Mouse (Mus musculus) forebrain, embryonic 15.5 days (tissue): ENCODE measurements around the gene Cpt2. TPM values are rescaled to one million over a fixed set of nuclear protein-coding genes. Genes with fewer than 3 reads are reported as not detected.
A peak's percentile ranks its signal among the peaks of the same experiment; 100 is the strongest.

ENCODE experiments used
- ATAC-seq: fragments of 200-750 bp; cut with Nextera tagmentation; replicated peaks from 2 replicates; pipeline ENCODE4 v1.8.0; 2017; ENCODE audit warnings: mild to moderate bottlenecking, moderate TSS enrichment, moderate library complexity
- H3K27ac ChIP-seq: fragments of 300-500 bp; sonication (generic); replicated peaks from 2 replicates; pipeline ENCODE4 v1.5.1; 2015; ENCODE audit warnings: mild to moderate bottlenecking, inconsistent platforms
- H3K27me3 ChIP-seq: fragments of 300-500 bp; sonication (generic); 2 replicates; pipeline ENCODE4 v1.6.1; 2015; ENCODE audit warnings: inconsistent platforms
- H3K36me3 ChIP-seq: fragments of 300-500 bp; sonication (generic); 2 replicates; pipeline ENCODE4 v1.6.1; 2015; ENCODE audit warnings: mild to moderate bottlenecking, inconsistent platforms
- H3K4me1 ChIP-seq: fragments of 300-500 bp; sonication (generic); 2 replicates; pipeline ENCODE4 v1.6.1; 2015; ENCODE audit warnings: inconsistent platforms
- H3K4me2 ChIP-seq: fragments of 300-500 bp; sonication (generic); replicated peaks from 2 replicates; pipeline ENCODE4 v1.6.1; 2015; ENCODE audit warnings: mild to moderate bottlenecking, inconsistent platforms
- H3K4me3 ChIP-seq: fragments of 300-500 bp; sonication (generic); 2 replicates; pipeline ENCODE4 v1.5.1; 2015; ENCODE audit warnings: mild to moderate bottlenecking, inconsistent platforms
- H3K9ac ChIP-seq: fragments of 300-500 bp; sonication (generic); replicated peaks from 2 replicates; pipeline ENCODE4 v1.6.1; 2015; ENCODE audit warnings: mild to moderate bottlenecking, inconsistent platforms
- H3K9me3 ChIP-seq: fragments of 300-500 bp; sonication (generic); 2 replicates; pipeline ENCODE4 v1.6.1; 2016; ENCODE audit warnings: inconsistent platforms
- WGBS: fragments of 180-500 bp; shearing (Covaris S2); methylation state at CpG from one replicate; pipeline ENCODE4 v1.1.7; 2015; ENCODE audit warnings: mixed read lengths; 5-methylcytosine and 5-hydroxymethylcytosine counted together
- polyA plus RNA-seq: library from polyadenylated mRNA; unstranded; fragments of >200 nt; fragmentation: Nextera tagmentation; extraction: Ambion mirVana; gene quantifications from 2 replicates; pipeline ENCODE4 v1.2.1, GENCODE M21; 2015

Gene Cpt2
- polyA plus RNA-seq, 1 experiment from 2014 or later = 13.2 TPM

DNA sequence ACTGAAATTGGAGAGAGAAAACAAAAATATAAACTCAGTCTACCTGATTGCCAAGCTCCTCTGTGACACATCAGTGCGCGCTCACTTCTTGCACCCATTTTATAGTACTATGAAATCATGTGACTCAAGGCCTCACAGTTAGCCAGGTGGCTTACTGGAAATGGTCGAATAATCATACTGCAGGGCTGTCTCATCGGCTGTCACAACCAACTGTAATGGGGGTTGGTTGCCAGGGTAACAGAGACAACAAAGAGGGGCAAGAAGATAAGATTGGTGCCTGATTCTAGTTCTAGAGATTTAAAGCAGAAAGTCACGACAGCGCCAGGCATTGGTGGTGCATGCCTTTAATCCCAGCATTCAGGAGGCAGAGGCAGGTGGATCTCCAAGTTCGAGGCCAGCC is 64.4 kb downstream of the Cpt2 start:
- Histone ChIP-seq H3K4me3 (no peak overlapping the region), H3K4me1 (no peaks in the 10 kb centered on the region), H3K27me3 (no peaks in the 10 kb centered on the region), H3K36me3 (peaks cover 96% of the 10 kb centered on the region), H3K9ac (no peak overlapping the region), H3K4me2 (no peak overlapping the region), H3K9me3 (no peaks in the 10 kb centered on the region), H3K27ac (no peak overlapping the region)
- WGBS = 87% methylated on average over 7 of the region's 7 CpGs
- no peak for ATAC-seq

DNA sequence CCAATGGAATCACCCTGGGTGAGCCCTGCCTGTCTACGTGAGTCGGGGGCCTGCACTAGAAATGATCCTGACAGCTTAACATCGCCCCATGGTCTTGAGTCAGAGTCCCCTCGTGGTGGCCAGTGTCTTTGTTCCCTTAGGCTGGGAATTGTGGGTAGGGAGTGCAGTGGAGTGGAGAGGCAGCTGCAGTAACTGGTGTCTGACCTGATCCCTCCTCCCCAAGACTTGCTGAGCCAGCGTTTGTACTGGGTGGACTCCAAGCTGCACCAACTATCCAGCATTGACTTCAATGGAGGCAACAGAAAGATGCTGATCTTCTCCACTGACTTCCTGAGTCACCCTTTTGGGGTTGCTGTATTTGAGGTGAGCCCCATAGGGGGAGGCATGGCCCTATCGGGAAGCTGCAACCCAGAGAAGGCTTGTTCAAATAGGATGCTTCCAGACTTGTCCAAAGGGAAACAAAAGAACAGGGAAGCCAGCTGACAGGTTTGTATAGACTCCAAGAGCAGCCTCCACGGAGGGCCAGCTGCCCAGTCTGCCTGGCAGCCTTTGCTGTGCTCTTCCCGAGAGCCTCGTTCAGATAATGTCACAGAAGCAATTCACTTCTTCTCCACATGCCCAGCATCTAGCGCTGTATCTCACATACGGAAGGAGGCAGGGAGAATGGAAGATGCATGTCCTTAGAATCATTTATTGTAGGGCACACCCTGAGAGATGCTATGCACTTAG is 66.3 kb downstream of the Cpt2 start:
- Histone ChIP-seq H3K9ac (no peak overlapping the region), H3K4me3 (no peak overlapping the region), H3K9me3 (no peaks in the 10 kb centered on the region), H3K27ac (peak overlapping the region; percentile 43; the same call in 1 of the 2 replicates), H3K36me3 (peaks cover 97% of the 10 kb centered on the region), H3K4me1 (no peaks in the 10 kb centered on the region), H3K27me3 (no peaks in the 10 kb centered on the region), H3K4me2 (no peak overlapping the region)
- 73% methylated on average over 11 of the region's 11 CpGs for WGBS
- no peak; the same call in 1 of the 2 replicates for ATAC-seq

Other genes starting within 250 kb of the Cpt2 start
- gene Dmrtb1, start 239.4 kb downstream of the Cpt2 start, polyA plus RNA-seq = 18.7 and 20.4 TPM in 2 replicates
- 86.3 and 93.7 TPM in 2 replicates for gene Lrp8, start 121.3 kb downstream of the Cpt2 start, polyA plus RNA-seq
- gene Magoh, start 43.9 kb downstream of the Cpt2 start, polyA plus RNA-seq = 141 and 152 TPM in 2 replicates
- gene 0610037L13Rik, start 33.8 kb downstream of the Cpt2 start, polyA plus RNA-seq = 113 and 114 TPM in 2 replicates
- gene Slc1a7, start 44.7 kb upstream of the Cpt2 start, polyA plus RNA-seq = 0.05 TPM in 1 of 2 replicates, not detected in the other
- gene Podn, start 172.8 kb upstream of the Cpt2 start, polyA plus RNA-seq = 0.14 and 0.33 TPM in 2 replicates
- gene Scp2, start 221.4 kb upstream of the Cpt2 start, polyA plus RNA-seq = 206 and 214 TPM in 2 replicates
- 10.0 and 10.4 TPM in 2 replicates for gene Echdc2, start 241.8 kb upstream of the Cpt2 start, polyA plus RNA-seq